Comparison of ENCODE assay signal across 1 mouse cellular context in genomic region chr6:125271455-125272227, GRCm38 (mm10).
A peak's percentile ranks its signal among the peaks of the same experiment; 100 is the strongest.
TF ChIP-seq lines count a peak whose summit lies in the region.

No protein-coding gene starts in this region.

TF ChIP-seq in C2C12, 6 proteins besides CTCF, POLR2A, EP300 and RAD21:
- TF ChIP-seq MAX (IDR thresholded peaks at IDR 0.05) (peak; percentile 88), CEBPB (IDR thresholded peaks at IDR 0.05; ENCODE audit: low read depth) (peak; percentile 74), MYOG (IDR thresholded peaks at IDR 0.05; ENCODE audit: control insufficient read depth, extremely low read depth, insufficient read length) (no peak), USF1 (IDR thresholded peaks at IDR 0.05; ENCODE audit: low read depth) (peak; percentile 81), FOSL1 (IDR thresholded peaks at IDR 0.05; ENCODE audit: insufficient read depth, low read length, poor library complexity, severe bottlenecking) (no peak), MYOD1 (IDR thresholded peaks at IDR 0.05; ENCODE audit: control insufficient read depth, insufficient read length, low read depth) (no peak)
